Mouse (Mus musculus): ENCODE results near the gene Slc5a5.

GRCm38 (mm10) chr8:70864712-70865221 is 27.8 kb downstream of the Slc5a5 start:
- TF ChIP-seq CTCF (IDR thresholded peaks at IDR 0.05; ENCODE audit: control insufficient read depth, insufficient read depth, insufficient read length) (no peak), USF1 (IDR thresholded peaks at IDR 0.05; ENCODE audit: low read depth) (no peak), MAX (IDR thresholded peaks at IDR 0.05) (no peak), MYOG (IDR thresholded peaks at IDR 0.05; ENCODE audit: control insufficient read depth, extremely low read depth, insufficient read length) (no peak), FOSL1 (IDR thresholded peaks at IDR 0.05; ENCODE audit: insufficient read depth, low read length, poor library complexity, severe bottlenecking) (no peak), CEBPB (IDR thresholded peaks at IDR 0.05; ENCODE audit: low read depth) (no peak), MYOD1 (IDR thresholded peaks at IDR 0.05; ENCODE audit: control insufficient read depth, insufficient read length, low read depth) (no peak)
